Mouse (Mus musculus): ENCODE results near the gene C9orf72.

GRCm38 (mm10) chr4:35169571-35170125 lies 56.3 kb downstream of the C9orf72 start:
- TF ChIP-seq CTCF (IDR thresholded peaks at IDR 0.05; ENCODE audit: low read depth, low read length) (no peak), POLR2A (IDR thresholded peaks at IDR 0.05; ENCODE audit: insufficient read depth, low read length) (no peak), EP300 (IDR thresholded peaks at IDR 0.05; ENCODE audit: insufficient read depth, low read depth, low read length) (no peak)

Data from ES-Bruce4 (cell line).